Mouse (Mus musculus) neural tube, embryonic 12.5 days (tissue): ENCODE measurements at regions not wholly inside any gene's neighbourhood (a gene's known extent, or its start where the extent isn't known, plus 50 kb on each side); places are given as distances from the start of the nearest gene placed in this dataset.

ENCODE experiments used
- ATAC-seq: fragments of 200-750 bp; cut with Nextera tagmentation; 2 replicates; pipeline ENCODE4 v1.8.0; 2017; ENCODE audit warnings: low read depth, mild to moderate bottlenecking, moderate TSS enrichment, moderate library complexity; ENCODE audit not compliant: low FRiP score
- H3K27ac ChIP-seq: fragments of 300-500 bp; sonication (generic); 2 replicates; pipeline ENCODE4 v1.5.1; 2016
- H3K27me3 ChIP-seq: fragments of 300-500 bp; sonication (generic); replicated peaks from 2 replicates; pipeline ENCODE4 v1.6.1; 2016; ENCODE audit warnings: mild to moderate bottlenecking
- H3K36me3 ChIP-seq: fragments of 300-500 bp; sonication (generic); 2 replicates; pipeline ENCODE4 v1.6.1; 2016; ENCODE audit warnings: mild to moderate bottlenecking
- H3K4me1 ChIP-seq: fragments of 300-500 bp; sonication (generic); 2 replicates; pipeline ENCODE4 v1.6.1; 2016
- H3K4me2 ChIP-seq: fragments of 300-500 bp; sonication (generic); replicated peaks from 2 replicates; pipeline ENCODE4 v1.6.1; 2016; ENCODE audit warnings: mild to moderate bottlenecking
- H3K4me3 ChIP-seq: fragments of 300-500 bp; sonication (generic); 2 replicates; pipeline ENCODE4 v1.5.1; 2016
- H3K9ac ChIP-seq: fragments of 300-500 bp; sonication (generic); 2 replicates; pipeline ENCODE4 v1.6.1; 2016; ENCODE audit warnings: mild to moderate bottlenecking
- H3K9me3 ChIP-seq: fragments of 300-500 bp; sonication (generic); 2 replicates; pipeline ENCODE4 v1.6.1; 2016; ENCODE audit warnings: mild to moderate bottlenecking
- WGBS: fragments of 180-500 bp; shearing (Covaris S2); methylation state at CpG from one replicate; pipeline ENCODE4 v1.1.7; 2016; 5-methylcytosine and 5-hydroxymethylcytosine counted together

DNA sequence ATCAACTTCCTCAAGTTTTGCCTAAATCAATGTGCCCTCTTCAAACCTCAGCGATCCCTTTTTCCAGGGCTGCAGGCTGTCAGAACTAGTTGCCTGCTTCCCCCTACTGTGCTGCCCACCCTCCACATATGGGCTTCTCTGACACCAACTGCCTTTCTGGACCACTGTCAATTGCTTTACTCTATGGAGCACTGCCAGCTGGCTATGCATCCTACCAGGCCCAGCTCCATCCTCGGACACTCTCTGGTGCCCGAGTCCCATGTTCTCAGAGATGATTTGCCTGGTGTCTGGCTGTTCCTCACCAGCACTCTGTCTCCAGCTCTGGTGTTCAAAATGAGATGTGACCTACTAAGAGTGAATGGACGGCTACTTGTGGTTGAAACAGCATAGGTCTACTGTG lies 54.4 kb upstream of the E2f3 start:
- Histone ChIP-seq H3K9me3 (no peaks in the 10 kb centered on the region), H3K4me1 (no peaks in the 10 kb centered on the region), H3K9ac (no peak overlapping the region), H3K27ac (no peak overlapping the region), H3K4me2 (no peak overlapping the region), H3K27me3 (no peaks in the 10 kb centered on the region), H3K36me3 (no peaks in the 10 kb centered on the region), H3K4me3 (no peak overlapping the region)
- 91% methylated on average over 4 of the region's 4 CpGs for WGBS
- ATAC-seq = no peak

- 68% methylated on average over 2 of the region's 2 CpGs for WGBS
- Histone ChIP-seq H3K4me3 (no peak overlapping the region), H3K27ac (no peak overlapping the region), H3K9ac (no peak overlapping the region), H3K36me3 (no peaks in the 10 kb centered on the region), H3K27me3 (no peaks in the 10 kb centered on the region), H3K4me1 (no peaks in the 10 kb centered on the region), H3K9me3 (no peaks in the 10 kb centered on the region), H3K4me2 (no peak overlapping the region)
- no peak for ATAC-seq
Observed at GRCm38 (mm10) chr13:30039791-30040190, 53.9 kb upstream of the E2f3 start.

- 80% methylated on average over 8 of the region's 8 CpGs for WGBS
- Histone ChIP-seq H3K9me3 (no peaks in the 10 kb centered on the region), H3K4me2 (no peak overlapping the region), H3K4me1 (no peaks in the 10 kb centered on the region), H3K4me3 (no peak overlapping the region), H3K9ac (no peak overlapping the region), H3K36me3 (no peaks in the 10 kb centered on the region), H3K27ac (no peak overlapping the region), H3K27me3 (no peaks in the 10 kb centered on the region)
- ATAC-seq = no peak
Observed at GRCm38 (mm10) chr13:30036561-30036960, 50.7 kb upstream of the E2f3 start.

DNA sequence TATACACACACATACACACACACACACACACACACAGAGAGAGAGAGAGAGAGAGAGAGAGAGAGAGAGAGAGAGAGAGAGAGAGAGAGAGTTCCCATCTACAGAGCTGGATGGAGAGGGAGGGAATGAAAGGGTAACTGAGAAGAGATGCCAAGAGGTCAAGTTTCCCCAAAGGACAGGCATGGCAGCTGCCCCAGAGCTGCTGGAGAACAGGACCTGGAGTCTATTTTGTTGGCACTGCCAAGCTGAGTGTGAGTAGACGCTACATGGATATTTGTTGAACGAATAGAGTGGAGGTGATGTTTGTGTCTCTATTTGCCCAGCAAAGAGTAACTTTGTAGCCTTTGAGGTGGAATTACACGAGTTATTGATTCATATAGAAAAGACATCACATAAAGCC lies 50.2 kb upstream of the E2f3 start:
- no peaks in the 10 kb centered on the region for H3K36me3 ChIP-seq
- H3K9me3 ChIP-seq = no peaks in the 10 kb centered on the region
- WGBS = 92% methylated on average over 3 of the region's 3 CpGs
- H3K27me3 ChIP-seq = no peaks in the 10 kb centered on the region
- ATAC-seq = no peak
- no peak overlapping the region for H3K9ac ChIP-seq
- H3K27ac ChIP-seq = no peak overlapping the region
- H3K4me2 ChIP-seq = no peak overlapping the region
- no peaks in the 10 kb centered on the region for H3K4me1 ChIP-seq
- no peak overlapping the region for H3K4me3 ChIP-seq
